Mouse (Mus musculus) left cerebral cortex, postnatal 4 days (tissue): Measurements from ENCODE around the gene Ntn3. TPM values are rescaled to one million over a fixed set of nuclear protein-coding genes. Genes with fewer than 3 reads are reported as not detected.
A peak's percentile ranks its signal among the peaks of the same experiment; 100 is the strongest.

Experiments used
- DNase-seq: peaks from one replicate; pipeline ENCODE4 v3.0.0-alpha.2; 2022
- intact Hi-C: fragments of 180-260 bp; cut with DNase I; formaldehyde crosslinking; loops from one replicate; pipeline ENCODE4 v1.15.1; 2025
- total RNA-seq, 2 experiments: library from RNA; stranded (reverse); gene quantifications; 2 replicates each; pipeline ENCODE4 v1.2.3; 2021

The Ntn3 gene
- total RNA-seq, 2 experiments from 2014 or later = 15.8 to 16.4 TPM

GRCm38 (mm10) chr17:24192848-24193247, 16.5 kb downstream of the Ntn3 start:
- intact Hi-C loops = no loop called here
- no peak for DNase-seq

- no peak for DNase-seq
- intact Hi-C loops = no loop called here
Measured at GRCm38 (mm10) chr17:24191481-24191880, 17.9 kb downstream of the Ntn3 start.

- intact Hi-C loops = no loop called here
- DNase-seq = no peak
Measured at GRCm38 (mm10) chr17:24190934-24191333, 18.4 kb downstream of the Ntn3 start.

- intact Hi-C loops = loop anchor here (10.0 kb wide), 1 partner anchor 221 kb away; no protein-coding TSS in a partner anchor
- DNase-seq = no peak
Measured at GRCm38 (mm10) chr17:24174259-24174658, 35.1 kb downstream of the Ntn3 start.

- peak; percentile 68 for DNase-seq
- intact Hi-C loops = loop anchor here (2.0 to 10.0 kb wide), 2 partner anchors 33 to 221 kb away; no protein-coding TSS in a partner anchor
Measured at GRCm38 (mm10) chr17:24173423-24173822, 35.9 kb downstream of the Ntn3 start.

- intact Hi-C loops = loop anchor here (2.0 to 10.0 kb wide), 2 partner anchors 35 to 223 kb away; no protein-coding TSS in a partner anchor
- DNase-seq = no peak
Measured at GRCm38 (mm10) chr17:24171738-24172137, 37.6 kb downstream of the Ntn3 start.

- intact Hi-C loops = loop anchor here (10.0 kb wide), 1 partner anchor 224 kb away; no protein-coding TSS in a partner anchor
- DNase-seq = no peak
Measured at GRCm38 (mm10) chr17:24170729-24171128, 38.6 kb downstream of the Ntn3 start.

GRCm38 (mm10) chr17:24170125-24170524, 39.2 kb downstream of the Ntn3 start:
- DNase-seq = no peak
- intact Hi-C loops = loop anchor here (10.0 kb wide), 1 partner anchor 225 kb away; no protein-coding TSS in a partner anchor

GRCm38 (mm10) chr17:24169317-24170065, 39.8 kb downstream of the Ntn3 start, which contains the start of gene Atp6v0c:
TSS of gene Atp6v0c (minus strand) at chr17:24169702.
- DNase-seq = peak; percentile 97
- intact Hi-C loops = loop anchor here (10.0 kb wide), 1 partner anchor 225 kb away; no protein-coding TSS in a partner anchor

GRCm38 (mm10) chr17:24168590-24169277, 40.6 kb downstream of the Ntn3 start:
- intact Hi-C loops = no loop called here
- DNase-seq = peak; percentile 76

- intact Hi-C loops = no loop called here
- no peak for DNase-seq
Measured at GRCm38 (mm10) chr17:24167891-24168505, 41.3 kb downstream of the Ntn3 start.

- no peak for DNase-seq
- intact Hi-C loops = no loop called here
Measured at GRCm38 (mm10) chr17:24167120-24167519, 42.2 kb downstream of the Ntn3 start.

- DNase-seq = no peak
- intact Hi-C loops = no loop called here
Measured at GRCm38 (mm10) chr17:24164566-24165259, 44.6 kb downstream of the Ntn3 start.

- peak; percentile 97 for DNase-seq
- intact Hi-C loops = no loop called here
Measured at GRCm38 (mm10) chr17:24163176-24163962, 46.0 kb downstream of the Ntn3 start, which contains the start of gene Amdhd2. TSS of gene Amdhd2 (minus strand) at chr17:24163766.

- intact Hi-C loops = no loop called here
- DNase-seq = no peak
Measured at GRCm38 (mm10) chr17:24162584-24163175, 46.7 kb downstream of the Ntn3 start.

GRCm38 (mm10) chr17:24161466-24161865, 47.9 kb downstream of the Ntn3 start:
- DNase-seq = no peak
- intact Hi-C loops = no loop called here

GRCm38 (mm10) chr17:24157526-24157925, 51.8 kb downstream of the Ntn3 start:
- intact Hi-C loops = no loop called here
- no peak for DNase-seq

- intact Hi-C loops = no loop called here
- DNase-seq = no peak
Measured at GRCm38 (mm10) chr17:24157121-24157520, 52.2 kb downstream of the Ntn3 start.

GRCm38 (mm10) chr17:24156394-24156793, 52.9 kb downstream of the Ntn3 start:
- DNase-seq = no peak

More at GRCm38 (mm10) chr17:24156394-24156793, 52.9 kb downstream of the Ntn3 start:
- intact Hi-C loops = no loop called here
